Mouse (Mus musculus): ENCODE measurements around the gene Jun. TPM values are rescaled to one million over a fixed set of nuclear protein-coding genes. Genes with fewer than 3 reads are reported as not detected.

Gene Jun
- polyA plus RNA-seq, 1 experiment from 2014 or later, result 63.2 TPM

DNA sequence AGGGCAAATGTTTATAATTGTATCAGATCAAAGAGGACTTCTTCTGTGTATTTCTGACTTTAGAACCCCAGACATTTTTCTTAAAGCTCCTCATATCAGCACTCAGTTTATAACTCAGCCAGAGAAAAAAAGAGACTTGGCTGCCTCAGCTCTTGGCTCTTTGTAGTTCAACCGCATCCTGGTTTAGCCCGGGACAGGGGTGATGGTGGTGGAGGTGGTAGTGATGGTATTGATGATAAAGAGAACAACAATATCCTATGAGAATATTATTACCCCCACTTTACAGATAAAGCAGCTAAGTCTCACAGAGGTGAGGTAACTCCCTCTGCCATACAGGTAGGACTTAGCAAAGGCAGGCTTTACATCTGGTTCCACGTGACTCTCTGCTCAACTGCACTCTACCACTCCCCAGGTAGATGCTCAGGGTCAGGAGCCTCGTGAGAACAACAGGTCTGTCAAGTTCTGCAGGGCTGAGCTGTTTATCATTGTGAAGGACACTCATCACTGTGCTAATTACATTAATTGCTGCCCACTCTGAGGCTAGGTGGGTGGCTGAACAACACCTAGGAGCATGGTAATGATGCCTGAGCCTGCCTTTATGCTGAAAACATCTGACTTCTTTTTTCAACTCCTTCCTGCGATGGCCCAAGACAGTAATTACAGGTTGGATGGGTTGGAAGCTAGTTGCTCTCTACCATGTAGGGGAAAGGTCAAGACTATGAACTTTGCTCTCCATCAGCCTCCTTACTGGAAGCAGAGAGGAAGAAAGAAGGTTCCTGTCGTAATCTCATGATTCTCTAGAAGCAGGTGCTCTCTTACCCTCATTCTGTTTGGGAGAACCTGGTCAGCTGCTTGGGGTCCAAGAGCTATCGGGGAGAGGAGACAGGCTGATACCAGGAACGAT lies 16.3 kb upstream of the Jun start:
- Histone ChIP-seq H3K4me3 (ENCODE audit: low read depth, low read length) (no peak overlapping the region), H3K4me1 (replicated peaks; ENCODE audit: control insufficient read depth, insufficient read depth, low read length) (0 out of 2 replicates have a peak, but pooled peaks cover 3% of the 10 kb centered on the region), H3K9ac (ENCODE audit: low read depth, low read length) (no peak overlapping the region), H3K27me3 (replicated peaks; ENCODE audit: control insufficient read depth, insufficient read depth, low read length) (no peaks in the 10 kb centered on the region), H3K4me2 (replicated peaks; ENCODE audit: low read depth) (no peak overlapping the region), H3K36me3 (ENCODE audit: control insufficient read depth, insufficient read depth) (no peaks in the 10 kb centered on the region), H3K27ac (ENCODE audit: low read depth, low read length) (peak overlapping the region; percentile 64), H3K9me3 (ENCODE audit: control insufficient read depth) (no peaks in the 10 kb centered on the region)
- no peak for TF ChIP-seq CTCF (IDR thresholded peaks at IDR 0.05; ENCODE audit: low read depth)
- ATAC-seq, result peak; percentile 89
- WGBS, result 40% methylated on average over 8 of the region's 8 CpGs

DNA sequence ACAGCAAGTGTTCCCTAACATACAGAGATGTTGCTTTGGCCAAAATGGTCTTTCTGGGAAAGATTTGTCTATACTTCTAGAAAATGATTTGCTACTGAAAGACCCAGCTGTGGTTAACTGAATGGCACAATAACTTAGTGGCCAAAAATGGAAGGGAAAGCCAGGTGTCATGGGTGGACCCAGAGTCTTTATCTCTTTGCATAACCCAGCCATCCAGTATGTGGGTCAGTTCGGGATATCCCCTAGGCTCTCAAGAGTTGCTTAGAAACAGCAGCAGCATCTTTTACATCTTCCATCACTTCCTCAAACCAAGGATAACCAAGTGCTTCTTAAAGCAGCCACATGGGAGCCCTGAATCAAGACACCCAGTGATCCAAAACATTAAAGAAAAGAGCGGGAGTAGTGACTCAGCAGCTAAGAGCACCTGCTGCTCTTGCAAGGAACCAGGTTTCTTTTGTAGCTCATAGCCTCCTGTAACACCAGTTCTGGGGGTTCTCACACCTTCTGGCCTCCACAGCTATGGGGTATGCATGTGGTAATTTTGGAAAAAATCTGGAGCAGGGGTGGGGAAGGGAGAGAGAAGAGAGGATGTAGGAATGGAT lies 11.7 kb upstream of the Jun start:
- H3K4me2 ChIP-seq (replicated peaks; ENCODE audit: low read depth), result no peak overlapping the region
- 85% methylated on average over 2 of the region's 2 CpGs for WGBS
- no peak for TF ChIP-seq CTCF (IDR thresholded peaks at IDR 0.05; ENCODE audit: low read depth)
- H3K9ac ChIP-seq (ENCODE audit: low read depth, low read length), result no peak overlapping the region
- H3K27ac ChIP-seq (ENCODE audit: low read depth, low read length), result 0 out of 2 replicates have a peak overlapping the region, but pooled peaks have one; percentile 76
- H3K36me3 ChIP-seq (ENCODE audit: control insufficient read depth, insufficient read depth), result no peaks in the 10 kb centered on the region
- no peaks in the 10 kb centered on the region for H3K27me3 ChIP-seq (replicated peaks; ENCODE audit: control insufficient read depth, insufficient read depth, low read length)
- H3K4me3 ChIP-seq (ENCODE audit: low read depth, low read length), result no peak overlapping the region
- H3K9me3 ChIP-seq (ENCODE audit: control insufficient read depth), result no peaks in the 10 kb centered on the region
- H3K4me1 ChIP-seq (replicated peaks; ENCODE audit: control insufficient read depth, insufficient read depth, low read length), result 0 out of 2 replicates have a peak, but pooled peaks cover 3% of the 10 kb centered on the region
- ATAC-seq, result no peak

DNA sequence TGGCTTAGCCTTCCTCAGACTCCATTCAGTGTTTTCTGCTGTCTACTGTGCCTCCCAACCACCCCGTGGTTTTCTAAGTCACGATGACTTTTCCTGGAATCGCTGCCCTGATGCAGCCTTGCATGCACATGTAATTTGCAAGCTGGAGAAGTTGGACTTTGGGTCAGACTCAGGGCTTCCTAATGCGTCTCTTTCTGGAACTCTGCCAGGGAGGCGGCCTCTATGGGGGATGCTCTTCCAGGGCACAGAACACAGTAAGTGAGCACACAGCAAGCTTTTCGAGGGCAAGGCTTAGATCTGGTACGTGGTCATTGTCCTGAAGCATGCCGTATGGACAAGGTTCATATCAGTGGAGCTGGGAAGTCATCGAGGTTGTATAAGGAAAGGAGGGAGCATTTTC lies 10.9 kb upstream of the Jun start:
- peak; percentile 98 for ATAC-seq
- no peaks in the 10 kb centered on the region for H3K9me3 ChIP-seq (ENCODE audit: control insufficient read depth)
- WGBS, result 23% methylated on average over 9 of the region's 9 CpGs
- H3K4me2 ChIP-seq (replicated peaks; ENCODE audit: low read depth), result peak overlapping the region; percentile 18; the same call in 1 of the 2 replicates
- no peaks in the 10 kb centered on the region for H3K27me3 ChIP-seq (replicated peaks; ENCODE audit: control insufficient read depth, insufficient read depth, low read length)
- H3K4me3 ChIP-seq (ENCODE audit: low read depth, low read length), result no peak overlapping the region
- no peak overlapping the region for H3K9ac ChIP-seq (ENCODE audit: low read depth, low read length)
- TF ChIP-seq CTCF (IDR thresholded peaks at IDR 0.05; ENCODE audit: low read depth), result no peak
- peak overlapping the region; percentile 76 for H3K27ac ChIP-seq (ENCODE audit: low read depth, low read length)
- H3K4me1 ChIP-seq (replicated peaks; ENCODE audit: control insufficient read depth, insufficient read depth, low read length), result 0 out of 2 replicates have a peak, but pooled peaks cover 3% of the 10 kb centered on the region
- no peaks in the 10 kb centered on the region for H3K36me3 ChIP-seq (ENCODE audit: control insufficient read depth, insufficient read depth)

DNA sequence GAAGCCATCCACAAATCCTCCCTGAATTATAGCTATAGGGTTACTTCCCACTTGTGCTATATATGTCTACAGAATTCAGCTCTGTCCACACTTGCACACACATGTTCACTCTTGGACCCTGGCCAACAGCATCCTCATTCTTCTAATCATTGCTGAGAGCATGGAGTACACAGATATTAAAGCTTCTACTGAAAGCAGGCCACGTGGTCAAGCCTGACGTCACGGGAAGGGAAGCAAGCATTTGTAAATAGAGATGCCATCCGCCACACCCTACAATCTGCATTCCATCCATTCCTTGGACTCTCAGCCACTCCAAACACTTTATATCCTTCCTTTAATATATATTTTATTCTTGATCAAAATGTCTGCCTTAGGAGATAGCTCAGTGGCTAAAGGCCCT lies 5.2 kb upstream of the Jun start:
- Histone ChIP-seq H3K4me3 (ENCODE audit: low read depth, low read length) (no peak overlapping the region), H3K9ac (ENCODE audit: low read depth, low read length) (no peak overlapping the region), H3K27me3 (replicated peaks; ENCODE audit: control insufficient read depth, insufficient read depth, low read length) (no peaks in the 10 kb centered on the region), H3K36me3 (ENCODE audit: control insufficient read depth, insufficient read depth) (no peaks in the 10 kb centered on the region), H3K4me2 (replicated peaks; ENCODE audit: low read depth) (no peak overlapping the region), H3K27ac (ENCODE audit: low read depth, low read length) (no peak overlapping the region), H3K4me1 (replicated peaks; ENCODE audit: control insufficient read depth, insufficient read depth, low read length) (no peaks in the 10 kb centered on the region; the same call in 1 of the 2 replicates), H3K9me3 (ENCODE audit: control insufficient read depth) (no peaks in the 10 kb centered on the region)
- no peak for ATAC-seq
- WGBS, result 45% methylated on average over 4 of the region's 4 CpGs
- no peak for TF ChIP-seq CTCF (IDR thresholded peaks at IDR 0.05; ENCODE audit: low read depth)

DNA sequence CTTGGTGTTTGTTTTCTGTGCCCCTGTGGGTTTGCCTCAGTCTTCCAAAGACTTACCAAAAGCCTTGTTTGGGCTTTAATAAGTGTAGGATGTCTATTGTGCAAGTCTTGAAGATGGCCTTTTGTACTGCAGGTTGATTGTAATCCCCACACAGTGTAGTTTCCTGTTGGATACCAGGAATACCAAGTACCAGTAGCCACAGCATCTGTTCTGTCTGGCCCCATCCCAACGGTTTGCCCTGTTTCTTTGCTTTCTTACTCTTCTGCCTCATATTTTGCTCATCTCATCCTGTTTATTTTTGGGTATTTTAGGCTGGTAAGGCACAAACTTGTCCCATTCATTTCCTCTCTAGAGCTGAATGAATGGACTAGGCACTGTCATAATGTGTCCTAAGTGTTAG lies 3.3 kb upstream of the Jun start:
- 80% methylated on average over 1 of the region's 1 CpGs for WGBS
- no peak overlapping the region for H3K4me3 ChIP-seq (ENCODE audit: low read depth, low read length)
- no peaks in the 10 kb centered on the region for H3K36me3 ChIP-seq (ENCODE audit: control insufficient read depth, insufficient read depth)
- H3K27me3 ChIP-seq (replicated peaks; ENCODE audit: control insufficient read depth, insufficient read depth, low read length), result no peaks in the 10 kb centered on the region
- H3K27ac ChIP-seq (ENCODE audit: low read depth, low read length), result no peak overlapping the region
- no peaks in the 10 kb centered on the region for H3K9me3 ChIP-seq (ENCODE audit: control insufficient read depth)
- H3K9ac ChIP-seq (ENCODE audit: low read depth, low read length), result no peak overlapping the region
- H3K4me2 ChIP-seq (replicated peaks; ENCODE audit: low read depth), result no peak overlapping the region
- no peak for TF ChIP-seq CTCF (IDR thresholded peaks at IDR 0.05; ENCODE audit: low read depth)
- H3K4me1 ChIP-seq (replicated peaks; ENCODE audit: control insufficient read depth, insufficient read depth, low read length), result no peaks in the 10 kb centered on the region; the same call in 1 of the 2 replicates
- no peak for ATAC-seq

DNA sequence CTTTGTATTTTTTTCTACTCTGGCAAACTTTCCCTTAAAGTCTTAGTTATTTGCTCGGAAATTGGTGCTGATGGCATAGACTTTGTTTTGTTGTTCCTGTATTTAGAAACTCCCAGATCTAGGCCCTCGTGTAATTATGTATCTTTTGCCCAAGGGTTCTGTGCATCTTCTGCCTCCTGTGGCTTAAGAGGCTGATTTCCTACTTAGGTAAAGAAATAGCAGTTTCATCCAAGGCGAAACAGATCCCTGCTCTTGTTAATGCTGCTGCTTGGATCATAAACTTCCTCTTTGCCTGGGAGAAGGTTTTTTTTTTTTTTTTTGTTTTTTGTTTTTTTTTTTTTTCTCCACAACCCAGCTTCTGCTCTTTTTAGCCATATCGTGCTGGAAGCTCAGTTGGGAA lies 2.3 kb upstream of the Jun start:
- H3K9ac ChIP-seq (ENCODE audit: low read depth, low read length), result no peak overlapping the region
- WGBS, result 53% methylated on average over 4 of the region's 4 CpGs
- peak overlapping the region; percentile 73 for H3K4me2 ChIP-seq (replicated peaks; ENCODE audit: low read depth)
- H3K27ac ChIP-seq (ENCODE audit: low read depth, low read length), result no peak overlapping the region
- no peaks in the 10 kb centered on the region for H3K9me3 ChIP-seq (ENCODE audit: control insufficient read depth)
- ATAC-seq, result no peak
- H3K4me1 ChIP-seq (replicated peaks; ENCODE audit: control insufficient read depth, insufficient read depth, low read length), result no peaks in the 10 kb centered on the region; the same call in 1 of the 2 replicates
- no peak overlapping the region for H3K4me3 ChIP-seq (ENCODE audit: low read depth, low read length)
- no peaks in the 10 kb centered on the region for H3K36me3 ChIP-seq (ENCODE audit: control insufficient read depth, insufficient read depth)
- no peaks in the 10 kb centered on the region for H3K27me3 ChIP-seq (replicated peaks; ENCODE audit: control insufficient read depth, insufficient read depth, low read length)
- no peak for TF ChIP-seq CTCF (IDR thresholded peaks at IDR 0.05; ENCODE audit: low read depth)
